Mouse (Mus musculus) layer of hippocampus, postnatal 25 days (tissue): ENCODE results near the gene Tpcn1. TPM values are rescaled to one million over a fixed set of nuclear protein-coding genes. Genes with fewer than 3 reads are reported as not detected.

Experiments
- DNase-seq, 2 experiments: peaks; one replicate each; pipeline ENCODE4 v3.0.0; 2022; ENCODE audit warnings: mixed read lengths in 2 of 2, low spot score in 1 of 2; ENCODE audit errors: extremely low spot score in 1 of 2
- total RNA-seq, 2 experiments: library from RNA; stranded (reverse); gene quantifications; 2 replicates each; pipeline ENCODE4 v1.2.3; 2021

Gene Tpcn1
- total RNA-seq, 2 experiments from 2014 or later = 31.0 to 39.9 TPM

- DNase-seq = no peak
These were observed 25.2 kb downstream of the Tpcn1 start for GRCm38 (mm10) chr5:120562956-120563913.

- peak in 1 of 2 experiments; percentile 34 for DNase-seq
These were observed 27.7 kb downstream of the Tpcn1 start for GRCm38 (mm10) chr5:120560616-120561311.

- no peak for DNase-seq
These were observed 28.3 kb downstream of the Tpcn1 start for GRCm38 (mm10) chr5:120560129-120560615.

- DNase-seq = no peak
These were observed 29.7 kb downstream of the Tpcn1 start for GRCm38 (mm10) chr5:120558762-120559161.

- no peak for DNase-seq
These were observed 30.4 kb downstream of the Tpcn1 start for GRCm38 (mm10) chr5:120558041-120558440.

GRCm38 (mm10) chr5:120555871-120556270 lies 32.6 kb downstream of the Tpcn1 start:
- DNase-seq = no peak

- no peak for DNase-seq
These were observed 37.8 kb downstream of the Tpcn1 start for GRCm38 (mm10) chr5:120550673-120551072.

GRCm38 (mm10) chr5:120550137-120550536 lies 38.3 kb downstream of the Tpcn1 start:
- DNase-seq = no peak

GRCm38 (mm10) chr5:120548236-120548850 lies 40.1 kb downstream of the Tpcn1 start:
- no peak for DNase-seq

- no peak for DNase-seq
These were observed 51.8 kb downstream of the Tpcn1 start for GRCm38 (mm10) chr5:120536632-120537031.

GRCm38 (mm10) chr5:120536046-120536445 lies 52.4 kb downstream of the Tpcn1 start:
- DNase-seq = no peak

- no peak for DNase-seq
These were observed 53.8 kb downstream of the Tpcn1 start for GRCm38 (mm10) chr5:120534686-120535075.

- DNase-seq = no peak
These were observed 54.3 kb downstream of the Tpcn1 start for GRCm38 (mm10) chr5:120534071-120534685.

GRCm38 (mm10) chr5:120531631-120532030 lies 56.8 kb downstream of the Tpcn1 start:
- DNase-seq = no peak

- no peak for DNase-seq
These were observed 61.0 kb downstream of the Tpcn1 start for GRCm38 (mm10) chr5:120527296-120527964.

GRCm38 (mm10) chr5:120526311-120526710 lies 62.2 kb downstream of the Tpcn1 start:
- DNase-seq = no peak

- DNase-seq = no peak
These were observed 62.7 kb downstream of the Tpcn1 start for GRCm38 (mm10) chr5:120525737-120526136.

- DNase-seq = no peak
These were observed 63.7 kb downstream of the Tpcn1 start for GRCm38 (mm10) chr5:120524736-120525135.

- DNase-seq = peak in 1 of 2 experiments; percentile 40
These were observed 65.8 kb downstream of the Tpcn1 start for GRCm38 (mm10) chr5:120522649-120523048.

- no peak for DNase-seq
These were observed 70.9 kb downstream of the Tpcn1 start for GRCm38 (mm10) chr5:120517552-120517951.
